Mouse (Mus musculus): ENCODE results near the gene Sema4b. TPM values are rescaled to one million over a fixed set of nuclear protein-coding genes. Genes with fewer than 3 reads are reported as not detected.
A peak's percentile ranks its signal among the peaks of the same experiment; 100 is the strongest.

The Sema4b gene
- polyA plus RNA-seq, 1 experiment = 5.6 TPM

GRCm38 (mm10) chr7:80208026-80208642 lies 21.5 kb downstream of the Sema4b start:
- Histone ChIP-seq H3K4me3 (ENCODE audit: control insufficient read depth, low read depth, low read length) (no peak overlapping the region), H3K4me1 (ENCODE audit: control insufficient read depth, insufficient read depth, low read length) (peaks cover 12% of the 10 kb centered on the region)
- no peak for TF ChIP-seq POLR2A (IDR thresholded peaks at IDR 0.05; ENCODE audit: control insufficient read depth, low read depth, low read length)
- TF ChIP-seq CTCF (IDR thresholded peaks at IDR 0.05; ENCODE audit: control insufficient read depth, insufficient read depth, insufficient replicate concordance, low read depth, low read length) = no peak

DNA sequence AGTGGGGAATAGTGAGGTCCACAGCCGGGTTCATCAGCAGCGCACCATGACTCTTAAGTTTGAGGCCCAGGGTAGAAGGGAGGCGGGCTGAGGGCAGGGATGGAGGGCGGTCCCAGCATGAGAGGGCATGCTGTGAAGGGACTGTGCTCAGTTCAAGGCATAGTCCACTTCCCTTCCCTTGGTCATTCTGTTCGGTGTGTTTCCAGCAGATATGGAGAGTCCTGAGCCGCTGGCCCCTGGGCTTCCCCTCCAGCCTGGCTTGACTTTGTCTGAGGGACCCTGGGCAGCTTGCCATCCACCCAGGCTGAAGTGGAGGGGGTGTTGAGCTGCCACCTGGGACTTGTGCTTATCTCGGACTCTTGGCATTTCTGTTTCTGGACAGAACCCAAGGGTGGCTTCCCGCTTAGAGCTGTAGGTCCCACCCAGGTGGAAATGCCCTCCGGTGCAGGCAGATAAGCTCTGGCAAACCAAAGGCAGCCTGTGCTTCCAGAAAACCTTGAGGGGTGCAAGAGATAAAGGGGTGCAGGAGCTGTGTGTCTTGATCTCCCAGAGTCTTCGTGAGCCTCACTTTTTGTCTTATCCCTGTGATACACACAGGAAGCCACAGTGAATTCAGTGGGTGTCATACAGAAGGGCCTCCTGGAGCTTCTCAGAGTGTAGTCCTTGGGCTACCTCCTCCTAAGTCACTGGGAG lies 22.2 kb downstream of the Sema4b start:
- Histone ChIP-seq H3K27me3 (ENCODE audit: control insufficient read depth, insufficient read depth, low read length) (no peaks in the 10 kb centered on the region), H3K4me3 (ENCODE audit: control insufficient read depth, low read depth, low read length) (no peak overlapping the region), H3K27ac (ENCODE audit: control insufficient read depth, insufficient read depth, low read depth, low read length) (no peak overlapping the region), H3K36me3 (ENCODE audit: control insufficient read depth, insufficient read depth, low read length) (no peaks in the 10 kb centered on the region), H3K4me1 (ENCODE audit: control insufficient read depth, insufficient read depth, low read length) (peaks cover 12% of the 10 kb centered on the region)
- TF ChIP-seq POLR2A (IDR thresholded peaks at IDR 0.05; ENCODE audit: control insufficient read depth, low read depth, low read length) = no peak
- no peak for TF ChIP-seq CTCF (IDR thresholded peaks at IDR 0.05; ENCODE audit: control insufficient read depth, insufficient read depth, insufficient replicate concordance, low read depth, low read length)

More at GRCm38 (mm10) chr7:80208026-80208642, 21.5 kb downstream of the Sema4b start:
- H3K27ac ChIP-seq (ENCODE audit: control insufficient read depth, insufficient read depth, low read depth, low read length) = no peak overlapping the region
- no peaks in the 10 kb centered on the region for H3K36me3 ChIP-seq (ENCODE audit: control insufficient read depth, insufficient read depth, low read length)
- H3K27me3 ChIP-seq (ENCODE audit: control insufficient read depth, insufficient read depth, low read length) = no peaks in the 10 kb centered on the region

DNA sequence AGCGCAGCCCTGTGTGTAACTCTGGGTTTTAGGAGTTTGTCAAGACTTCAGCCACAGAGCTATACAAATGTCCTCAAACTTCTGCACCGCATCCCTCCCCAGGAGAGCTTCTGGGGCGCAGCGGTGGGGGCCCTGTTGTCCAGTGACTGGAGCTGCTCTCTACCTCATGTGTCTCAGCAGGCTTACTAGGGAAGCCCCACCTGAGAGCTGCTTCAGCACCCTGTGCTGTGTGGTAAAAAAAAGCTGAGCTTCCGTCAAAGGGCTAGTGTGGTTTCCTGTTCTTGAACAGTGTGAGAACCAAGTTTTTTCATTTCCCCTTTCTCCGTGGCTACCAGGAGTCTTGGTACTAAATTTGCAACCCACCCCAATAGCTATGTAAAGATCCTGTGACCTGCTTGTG lies 23.0 kb downstream of the Sema4b start:
- Histone ChIP-seq H3K36me3 (ENCODE audit: control insufficient read depth, insufficient read depth, low read length) (no peaks in the 10 kb centered on the region), H3K4me1 (ENCODE audit: control insufficient read depth, insufficient read depth, low read length) (peaks cover 12% of the 10 kb centered on the region), H3K27ac (ENCODE audit: control insufficient read depth, insufficient read depth, low read depth, low read length) (no peak overlapping the region), H3K4me3 (ENCODE audit: control insufficient read depth, low read depth, low read length) (no peak overlapping the region), H3K27me3 (ENCODE audit: control insufficient read depth, insufficient read depth, low read length) (no peaks in the 10 kb centered on the region)
- TF ChIP-seq POLR2A (IDR thresholded peaks at IDR 0.05; ENCODE audit: control insufficient read depth, low read depth, low read length) (no peak), CTCF (IDR thresholded peaks at IDR 0.05; ENCODE audit: control insufficient read depth, insufficient read depth, insufficient replicate concordance, low read depth, low read length) (no peak)

GRCm38 (mm10) chr7:80210982-80211381 lies 24.3 kb downstream of the Sema4b start:
- H3K4me3 ChIP-seq (ENCODE audit: control insufficient read depth, low read depth, low read length) = no peak overlapping the region
- no peak for TF ChIP-seq POLR2A (IDR thresholded peaks at IDR 0.05; ENCODE audit: control insufficient read depth, low read depth, low read length)
- TF ChIP-seq CTCF (IDR thresholded peaks at IDR 0.05; ENCODE audit: control insufficient read depth, insufficient read depth, insufficient replicate concordance, low read depth, low read length) = no peak
- H3K36me3 ChIP-seq (ENCODE audit: control insufficient read depth, insufficient read depth, low read length) = no peaks in the 10 kb centered on the region
- H3K4me1 ChIP-seq (ENCODE audit: control insufficient read depth, insufficient read depth, low read length) = peaks cover 12% of the 10 kb centered on the region
- H3K27ac ChIP-seq (ENCODE audit: control insufficient read depth, insufficient read depth, low read depth, low read length) = no peak overlapping the region
- H3K27me3 ChIP-seq (ENCODE audit: control insufficient read depth, insufficient read depth, low read length) = no peaks in the 10 kb centered on the region

GRCm38 (mm10) chr7:80213604-80214003 lies 27.0 kb downstream of the Sema4b start:
- Histone ChIP-seq H3K4me1 (ENCODE audit: control insufficient read depth, insufficient read depth, low read length) (peaks cover 2% of the 10 kb centered on the region; the same call in 1 of the 2 replicates), H3K4me3 (ENCODE audit: control insufficient read depth, low read depth, low read length) (no peak overlapping the region), H3K36me3 (ENCODE audit: control insufficient read depth, insufficient read depth, low read length) (no peaks in the 10 kb centered on the region; the same call in 1 of the 2 replicates), H3K27me3 (ENCODE audit: control insufficient read depth, insufficient read depth, low read length) (no peaks in the 10 kb centered on the region), H3K27ac (ENCODE audit: control insufficient read depth, insufficient read depth, low read depth, low read length) (no peak overlapping the region)
- TF ChIP-seq CTCF (IDR thresholded peaks at IDR 0.05; ENCODE audit: control insufficient read depth, insufficient read depth, insufficient replicate concordance, low read depth, low read length) (no peak), POLR2A (IDR thresholded peaks at IDR 0.05; ENCODE audit: control insufficient read depth, low read depth, low read length) (no peak)

DNA sequence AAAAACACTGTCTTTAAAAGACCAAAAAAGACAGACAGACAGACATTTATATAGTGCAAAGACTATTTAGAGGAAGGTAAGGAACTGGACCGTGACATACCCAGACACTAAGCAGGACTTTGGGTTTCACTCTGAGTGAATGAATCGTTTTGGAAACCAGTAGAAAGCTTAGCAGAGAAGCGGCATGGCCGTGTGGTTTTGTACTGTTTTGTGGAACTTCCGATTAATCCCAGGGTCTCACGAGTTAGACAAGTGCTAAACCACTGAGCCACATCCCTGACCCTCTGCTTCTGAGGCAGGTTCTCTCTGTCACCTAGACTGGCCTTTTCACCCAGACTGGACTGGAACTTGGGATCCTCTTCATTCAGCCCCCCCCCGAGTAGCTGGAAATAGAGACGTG lies 27.8 kb downstream of the Sema4b start:
- Histone ChIP-seq H3K27ac (ENCODE audit: control insufficient read depth, insufficient read depth, low read depth, low read length) (no peak overlapping the region), H3K36me3 (ENCODE audit: control insufficient read depth, insufficient read depth, low read length) (no peaks in the 10 kb centered on the region; the same call in 1 of the 2 replicates), H3K27me3 (ENCODE audit: control insufficient read depth, insufficient read depth, low read length) (no peaks in the 10 kb centered on the region), H3K4me3 (ENCODE audit: control insufficient read depth, low read depth, low read length) (no peak overlapping the region), H3K4me1 (ENCODE audit: control insufficient read depth, insufficient read depth, low read length) (no peaks in the 10 kb centered on the region)
- TF ChIP-seq CTCF (IDR thresholded peaks at IDR 0.05; ENCODE audit: control insufficient read depth, insufficient read depth, insufficient replicate concordance, low read depth, low read length) (no peak), POLR2A (IDR thresholded peaks at IDR 0.05; ENCODE audit: control insufficient read depth, low read depth, low read length) (no peak)

DNA sequence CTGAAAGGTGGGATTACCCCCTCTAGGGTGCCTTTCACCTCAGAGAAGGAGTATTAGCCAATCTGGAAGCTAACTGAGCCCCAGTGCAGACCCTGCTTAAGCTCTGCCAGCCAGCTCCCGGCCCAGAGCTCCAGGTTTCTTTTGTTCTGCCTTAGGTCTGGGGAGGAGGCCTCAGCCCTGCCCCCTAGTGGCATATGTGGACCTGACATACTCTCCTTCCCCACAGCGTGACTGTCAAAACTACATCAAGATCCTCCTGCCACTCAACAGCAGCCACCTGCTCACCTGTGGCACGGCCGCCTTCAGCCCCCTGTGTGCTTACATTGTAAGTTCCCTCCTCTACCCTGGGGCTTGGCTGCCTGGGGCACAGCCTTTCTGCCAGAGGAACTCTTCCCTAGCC lies 28.8 kb downstream of the Sema4b start:
- TF ChIP-seq CTCF (IDR thresholded peaks at IDR 0.05; ENCODE audit: control insufficient read depth, insufficient read depth, insufficient replicate concordance, low read depth, low read length) (peak; percentile 78; the same call in 1 of the 2 replicates), POLR2A (IDR thresholded peaks at IDR 0.05; ENCODE audit: control insufficient read depth, low read depth, low read length) (no peak)
- Histone ChIP-seq H3K36me3 (ENCODE audit: control insufficient read depth, insufficient read depth, low read length) (no peaks in the 10 kb centered on the region; the same call in none of the 2 replicates), H3K27ac (ENCODE audit: control insufficient read depth, insufficient read depth, low read depth, low read length) (no peak overlapping the region), H3K4me1 (ENCODE audit: control insufficient read depth, insufficient read depth, low read length) (no peaks in the 10 kb centered on the region), H3K4me3 (ENCODE audit: control insufficient read depth, low read depth, low read length) (no peak overlapping the region), H3K27me3 (ENCODE audit: control insufficient read depth, insufficient read depth, low read length) (no peaks in the 10 kb centered on the region)

Measured in testis, adult 2 months (tissue).